Mouse (Mus musculus): ENCODE measurements around the gene Zmiz1.

Gene Zmiz1

DNA sequence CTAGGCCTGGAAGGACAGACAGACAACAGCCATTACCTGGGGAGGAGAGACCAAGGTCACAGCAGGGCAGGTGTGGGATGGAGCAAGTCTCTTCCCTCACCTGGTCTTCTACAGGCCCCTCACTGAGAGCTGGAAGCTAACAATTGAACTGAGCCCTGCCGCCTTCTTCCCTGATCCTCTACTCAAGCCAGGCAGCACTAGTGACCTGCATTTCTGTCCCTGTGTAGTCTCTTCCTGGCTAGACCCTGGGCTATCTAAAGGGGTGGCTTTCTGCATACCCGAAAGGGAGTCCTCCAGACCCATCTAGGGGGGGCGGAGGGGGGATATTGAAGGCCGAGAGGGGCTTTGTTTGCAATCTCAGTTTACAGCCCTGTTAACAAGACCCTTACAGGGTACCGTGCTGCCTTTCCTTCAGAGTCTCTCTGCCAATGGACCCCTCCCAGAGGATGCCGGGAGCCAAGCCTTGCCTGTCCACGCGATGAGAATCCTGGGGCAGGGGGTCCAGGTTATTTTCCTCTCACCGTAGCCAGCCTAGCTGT, 152.2 kb downstream of the Zmiz1 start:
- in situ Hi-C loops (cut with MboI), result no loop called here

DNA sequence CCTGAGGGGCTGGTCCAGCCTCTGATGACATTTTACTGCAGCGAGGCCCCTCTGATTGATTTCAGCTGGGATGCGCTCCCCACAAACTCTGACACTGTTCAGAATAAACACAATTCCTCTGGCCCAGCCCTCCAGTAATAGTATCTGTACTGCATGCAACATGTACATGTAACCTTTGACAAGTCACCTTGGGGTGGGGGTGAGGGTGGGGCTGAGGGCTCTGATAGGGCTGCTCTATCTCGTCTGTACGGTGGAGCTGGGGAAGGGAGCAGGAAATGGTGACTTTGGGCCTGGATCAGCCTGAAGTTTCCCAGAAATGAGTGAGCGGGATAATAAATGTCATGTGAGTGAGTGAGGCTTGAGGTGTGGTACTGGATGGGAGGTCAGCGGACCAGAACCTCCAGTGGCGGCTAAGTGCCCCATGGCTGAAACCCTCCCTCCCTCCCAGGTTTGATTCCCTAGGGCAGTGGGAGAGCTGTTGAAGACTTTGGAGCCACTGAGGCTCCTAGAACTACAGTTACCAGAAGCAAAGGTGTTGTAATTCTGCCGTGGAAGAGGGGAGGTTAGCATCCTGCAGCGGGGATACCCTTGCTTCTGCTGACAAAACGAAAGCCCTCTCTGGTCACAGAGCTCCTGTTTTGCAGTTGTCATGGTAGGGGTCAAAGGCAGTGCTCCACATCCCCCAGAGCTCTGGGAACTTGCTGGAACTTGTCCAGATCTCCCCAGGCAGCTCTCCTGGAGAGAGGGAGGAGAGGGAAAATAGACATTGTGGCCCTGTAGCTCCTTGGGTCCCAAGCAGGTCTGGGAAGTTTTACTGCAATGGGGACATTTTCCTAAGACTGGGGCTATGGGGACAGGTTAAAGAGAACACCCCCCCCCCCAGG, 153.1 kb downstream of the Zmiz1 start:
- in situ Hi-C loops (cut with MboI), result no loop called here

DNA sequence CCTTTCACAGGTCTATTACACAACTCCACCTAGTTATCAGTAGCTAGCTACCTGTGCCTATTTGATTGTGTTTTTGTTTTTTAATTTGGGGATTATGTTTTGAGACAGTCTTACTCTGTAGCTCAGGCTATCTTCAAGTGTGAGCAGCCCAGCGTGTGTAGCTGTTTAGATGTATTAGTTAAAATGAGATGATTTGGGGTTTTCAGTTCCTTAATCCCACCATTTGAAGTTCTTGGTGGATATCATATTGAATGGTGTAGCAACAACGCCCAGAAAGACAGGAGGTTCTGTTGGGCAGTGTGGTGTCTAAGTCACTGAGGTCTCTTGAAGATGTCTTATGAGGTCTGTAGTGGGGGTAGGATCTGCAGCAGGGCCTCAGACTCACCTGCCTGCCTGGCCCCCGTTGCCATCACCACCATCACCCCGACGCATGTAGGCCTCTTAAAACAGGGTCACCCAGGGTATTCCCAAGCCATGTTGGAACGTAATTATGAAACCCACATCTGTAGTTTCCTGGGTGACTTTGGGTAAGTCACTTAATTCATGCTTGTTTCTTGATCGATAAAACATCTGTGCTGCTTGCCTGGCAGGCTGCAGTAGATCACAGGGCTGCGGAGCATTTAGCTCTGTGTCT, 155.1 kb downstream of the Zmiz1 start:
- in situ Hi-C loops (cut with MboI), result no loop called here

DNA sequence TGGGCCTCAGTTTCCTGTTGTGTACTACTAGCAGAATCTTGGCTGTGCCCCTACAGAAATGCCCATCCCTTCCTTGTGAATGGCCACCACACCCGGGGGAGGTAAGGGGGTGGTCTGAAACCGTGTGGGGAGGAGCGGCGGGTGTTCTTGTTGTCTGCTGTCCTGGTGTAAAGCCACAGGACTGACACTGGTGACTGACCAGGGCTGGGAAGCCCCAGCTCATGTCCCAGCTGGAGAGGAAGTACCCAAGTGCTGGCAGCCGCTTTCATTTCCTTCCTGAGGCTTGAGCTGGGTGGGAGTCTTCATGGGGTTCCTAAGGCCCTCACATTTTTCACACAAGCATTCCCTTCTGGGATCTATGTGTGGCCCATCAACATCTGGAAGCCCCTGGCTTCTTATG, 155.7 kb downstream of the Zmiz1 start:
- in situ Hi-C loops (cut with MboI), result no loop called here

DNA sequence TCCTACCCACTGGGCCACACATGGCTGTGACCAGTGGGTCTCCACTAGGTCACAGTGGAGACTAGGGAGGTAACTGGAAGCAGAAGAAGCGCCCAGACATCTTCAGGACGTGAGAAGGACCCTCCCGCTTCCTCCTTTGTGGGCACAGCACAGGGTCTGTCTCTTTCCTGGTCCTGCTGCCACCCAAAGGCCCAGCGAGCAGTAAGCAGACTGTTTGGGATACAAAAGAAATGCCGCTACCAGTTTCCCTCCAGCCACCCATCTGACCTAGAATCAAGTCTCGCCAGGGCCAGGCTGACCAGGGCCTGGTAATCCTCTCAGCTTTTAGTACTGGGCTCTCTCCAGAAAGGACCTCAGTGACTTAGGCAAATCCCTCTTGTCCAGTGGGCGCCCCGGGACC, 156.6 kb downstream of the Zmiz1 start:
- in situ Hi-C loops (cut with MboI), result no loop called here

DNA sequence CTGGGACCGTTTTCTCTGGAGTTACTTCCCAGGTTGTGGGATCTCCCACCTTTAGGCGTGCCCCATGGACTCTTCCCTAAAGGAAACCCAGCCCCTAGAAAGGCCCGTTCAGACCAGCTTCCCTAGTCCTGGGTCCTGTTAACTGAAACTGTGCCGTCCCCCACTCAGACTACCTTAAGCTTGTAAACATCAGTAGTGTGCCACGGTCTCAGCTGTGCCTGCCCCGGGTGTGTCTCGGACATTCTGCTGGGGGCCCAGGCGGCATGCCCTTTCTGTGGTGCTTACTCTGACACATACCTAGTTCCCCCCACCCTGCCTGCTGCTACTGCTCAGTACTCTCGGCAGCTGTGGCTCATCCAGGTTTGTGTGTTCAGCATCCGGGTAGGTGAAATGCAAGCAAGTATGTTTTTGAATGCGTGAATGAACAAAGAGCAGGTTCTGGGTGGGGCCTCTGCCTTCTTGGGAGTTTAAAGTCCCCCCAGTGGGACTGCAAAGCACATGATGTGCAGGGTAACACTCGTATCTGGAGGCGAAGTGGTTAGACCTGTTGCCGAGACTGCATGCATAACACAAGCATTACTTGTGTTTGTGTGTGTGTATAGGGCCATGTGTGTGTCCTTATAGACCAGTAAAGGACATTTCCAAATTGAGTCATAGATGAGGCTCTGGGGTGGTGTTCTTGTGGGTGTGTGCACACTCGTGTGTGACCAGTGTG, 157.2 kb downstream of the Zmiz1 start:
- in situ Hi-C loops (cut with MboI), result no loop called here

DNA sequence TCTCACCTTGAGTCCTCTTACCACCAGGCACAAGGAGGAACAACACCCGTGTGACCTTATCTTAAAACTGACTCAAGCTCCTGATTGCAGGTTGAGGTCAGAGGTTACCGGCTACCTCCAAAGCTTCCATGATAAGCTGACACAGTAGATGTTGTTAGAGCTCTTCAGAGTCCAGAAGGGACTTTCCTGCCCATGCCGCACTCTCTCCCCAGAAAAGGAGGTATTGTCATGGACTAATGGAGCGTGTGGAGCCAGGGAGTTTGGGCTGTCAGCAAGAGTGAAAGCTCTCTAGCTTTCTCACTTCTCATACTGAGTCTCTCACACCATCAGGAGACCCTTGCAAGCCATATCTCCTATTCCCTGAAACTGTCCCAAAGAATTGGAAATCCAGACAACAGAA, 158.3 kb downstream of the Zmiz1 start:
- in situ Hi-C loops (cut with MboI), result no loop called here

DNA sequence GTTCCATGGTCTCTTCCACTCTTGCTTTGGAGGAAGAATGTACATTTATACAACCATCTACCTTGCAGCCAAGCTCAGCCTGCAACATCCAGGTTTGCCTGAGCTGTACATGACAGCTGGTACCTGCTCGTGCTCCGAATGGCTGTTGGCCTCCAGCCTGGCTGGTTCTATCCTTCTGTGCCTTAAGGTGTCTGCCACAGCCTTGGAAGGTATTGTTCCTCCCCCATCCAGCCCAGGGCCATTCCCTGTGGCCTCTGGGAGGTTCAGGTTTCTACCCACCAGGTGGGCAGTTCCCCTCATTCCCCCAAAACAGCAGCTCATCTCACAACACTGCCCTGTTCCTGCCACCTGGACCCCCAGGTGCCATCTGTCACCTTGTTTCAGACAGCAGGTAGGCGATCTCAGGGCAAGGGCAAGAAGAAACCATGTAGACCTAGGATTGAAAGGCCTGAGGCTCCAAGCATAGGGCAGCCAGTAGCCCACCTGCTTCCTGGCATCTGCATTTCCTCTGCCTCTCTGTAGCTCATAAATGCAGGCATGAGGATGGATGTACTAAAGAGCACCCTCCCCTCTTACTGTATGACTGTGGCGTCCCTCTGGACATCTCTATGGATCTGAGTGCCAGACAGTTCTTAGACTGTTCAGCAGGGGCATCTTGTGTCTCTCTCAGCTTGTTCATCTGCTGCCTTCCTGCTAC, 160.2 kb downstream of the Zmiz1 start:
- in situ Hi-C loops (cut with MboI), result no loop called here

DNA sequence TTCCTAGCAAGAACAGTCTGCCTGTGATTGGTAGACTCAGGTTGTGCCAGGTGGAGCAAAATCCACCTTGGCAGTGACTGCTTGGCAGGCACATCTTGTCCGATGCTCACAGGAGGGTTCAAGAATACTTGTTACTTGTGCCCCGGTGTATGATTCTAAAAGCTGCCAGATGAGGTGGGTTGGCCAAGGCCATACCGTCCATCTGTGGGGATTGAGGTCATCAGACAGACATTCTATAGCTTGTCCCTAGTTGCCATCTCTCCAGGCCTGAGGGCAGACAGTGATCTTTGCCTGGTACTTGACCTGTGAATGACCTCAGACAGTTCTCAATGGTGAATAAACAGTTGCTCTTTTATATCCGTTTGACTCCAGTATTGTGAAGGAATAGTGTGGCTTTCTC, 161.8 kb downstream of the Zmiz1 start:
- in situ Hi-C loops (cut with MboI), result no loop called here

DNA sequence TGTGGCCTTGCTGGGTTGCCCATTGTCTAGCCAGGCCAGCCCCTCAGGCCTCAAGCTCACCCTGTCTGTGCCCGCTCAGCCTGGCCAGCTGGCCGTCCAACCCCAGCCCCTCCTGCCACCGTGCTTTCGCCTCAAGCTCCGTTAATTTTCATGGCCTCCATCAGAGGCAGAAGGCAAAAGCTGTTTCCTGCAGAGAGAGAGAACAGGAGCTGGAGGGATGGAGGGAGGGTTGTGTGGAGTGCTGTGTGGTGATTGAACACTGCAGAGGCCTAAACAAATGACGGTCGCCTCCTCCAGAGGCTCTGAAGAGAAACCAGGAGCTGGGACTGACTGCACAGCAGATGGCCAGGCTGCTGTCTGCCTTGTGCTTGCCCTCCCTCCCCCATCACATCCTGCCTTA, 164.7 kb downstream of the Zmiz1 start:
- in situ Hi-C loops (cut with MboI), result no loop called here

DNA sequence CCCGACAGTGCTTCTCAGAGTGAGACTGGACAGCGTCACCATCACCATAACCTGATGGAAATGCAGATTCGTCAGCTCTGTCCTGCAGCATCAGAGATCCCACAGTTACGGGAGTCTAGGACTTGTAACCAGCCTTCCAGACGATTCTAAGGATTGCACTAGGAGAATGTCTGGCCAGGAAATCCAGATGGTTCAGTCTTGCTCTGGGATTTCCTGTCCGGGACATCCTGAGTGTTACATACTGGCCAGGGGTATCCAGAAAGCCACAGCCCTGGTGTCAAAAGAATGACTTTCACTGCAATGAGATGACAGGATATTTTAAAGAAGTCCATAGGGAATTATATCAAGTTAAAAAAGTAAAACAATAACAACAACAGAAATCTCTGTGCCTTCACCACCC, 165.7 kb downstream of the Zmiz1 start:
- in situ Hi-C loops (cut with MboI), result no loop called here

DNA sequence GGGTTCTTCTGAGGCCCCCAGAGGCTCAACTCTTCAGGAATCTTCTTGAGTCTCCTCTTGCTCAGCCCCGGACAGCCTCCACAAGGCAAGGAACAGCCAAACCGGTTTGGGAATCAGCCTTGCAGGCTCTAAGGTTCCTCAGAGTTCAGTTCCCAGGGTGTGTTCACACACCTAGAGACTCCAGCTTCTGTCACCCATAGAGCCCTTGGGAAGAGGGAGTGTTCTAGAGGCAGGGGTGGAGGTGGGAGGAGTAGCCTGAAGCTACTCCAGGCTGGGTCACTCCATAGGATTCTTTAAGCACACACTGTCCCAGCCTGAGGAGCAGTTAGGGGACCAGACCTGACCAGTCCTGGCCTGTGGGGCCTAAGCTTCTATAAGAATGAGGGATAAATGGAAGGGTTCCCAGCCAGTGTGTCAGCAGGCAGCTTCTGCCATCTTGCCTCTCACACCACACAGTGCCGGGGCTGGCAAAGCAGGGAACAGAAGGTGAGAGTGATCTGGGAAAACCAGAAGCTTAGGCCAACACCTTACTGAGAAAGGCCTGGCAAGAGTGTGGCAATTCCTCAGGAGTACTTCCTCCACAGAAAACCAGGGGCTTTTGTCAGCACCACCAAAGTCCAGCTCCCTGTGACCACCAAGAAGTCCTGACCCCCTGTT, 168.7 kb downstream of the Zmiz1 start:
- in situ Hi-C loops (cut with MboI), result no loop called here

DNA sequence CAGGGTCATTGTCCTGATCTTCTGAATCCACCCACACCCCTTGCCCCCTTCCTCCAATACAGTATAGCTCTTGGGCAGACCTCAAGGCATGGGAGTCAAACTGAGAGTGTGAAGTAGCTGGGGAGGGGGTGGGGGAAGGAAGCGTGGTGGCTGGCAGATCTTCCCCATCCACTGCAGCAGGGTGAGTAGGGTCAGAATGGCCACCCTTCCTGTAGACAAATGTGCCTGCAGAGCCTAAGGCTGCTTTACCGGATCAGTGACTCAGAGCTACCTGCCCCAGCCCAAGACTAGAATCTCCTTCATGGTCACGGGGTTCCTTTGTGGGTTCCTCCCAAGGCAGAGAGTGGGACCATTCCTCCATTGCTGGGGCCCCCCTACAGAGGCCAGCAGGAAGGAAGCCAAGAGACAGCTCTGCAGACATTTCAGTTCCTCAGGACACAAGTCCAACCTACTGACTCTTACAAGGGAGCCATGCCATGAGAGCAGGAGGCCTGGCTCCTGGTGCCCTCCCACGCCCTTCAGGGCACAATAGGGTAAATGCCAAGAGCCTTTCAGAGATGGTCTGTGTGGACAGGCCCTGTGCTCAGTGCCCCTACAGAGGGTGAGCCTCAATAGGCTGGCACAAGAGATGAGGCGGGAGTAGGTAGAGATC, 169.6 kb downstream of the Zmiz1 start:
- in situ Hi-C loops (cut with MboI), result no loop called here

DNA sequence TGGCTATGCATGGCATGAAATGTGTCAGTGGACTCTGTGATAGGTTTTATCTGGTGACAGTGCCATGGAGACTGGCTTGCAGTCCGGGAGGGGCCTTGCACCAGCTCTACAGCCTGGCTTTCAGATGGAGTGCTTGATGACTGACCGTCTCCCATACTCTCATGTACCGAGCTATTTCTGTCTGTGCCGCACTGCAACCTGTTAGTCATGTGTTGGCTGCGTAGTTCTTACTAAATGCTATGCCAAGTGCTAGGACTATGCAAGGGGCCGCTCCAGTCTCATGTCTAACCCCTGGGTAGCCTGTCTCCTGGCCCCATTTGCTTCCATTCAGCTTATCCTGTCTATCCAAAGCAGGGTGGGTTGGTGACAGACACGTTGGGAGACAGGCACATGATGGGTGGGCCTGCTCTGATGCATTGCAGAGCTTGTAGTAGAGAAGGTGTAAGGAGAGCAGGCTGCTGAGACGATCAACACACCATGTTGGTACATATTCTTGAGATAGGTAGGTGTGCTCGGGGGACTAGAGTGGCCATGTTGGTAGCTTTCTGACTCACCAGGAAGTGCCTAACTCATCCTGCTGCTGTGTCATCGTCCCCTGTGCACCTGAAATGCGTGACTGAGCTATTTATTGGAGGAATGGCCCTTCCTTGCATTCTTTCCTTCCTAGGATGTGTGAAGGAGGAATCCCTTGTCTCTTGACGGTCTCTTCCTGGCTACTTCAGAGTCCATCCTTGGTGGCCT, 171.1 kb downstream of the Zmiz1 start:
- in situ Hi-C loops (cut with MboI), result no loop called here

DNA sequence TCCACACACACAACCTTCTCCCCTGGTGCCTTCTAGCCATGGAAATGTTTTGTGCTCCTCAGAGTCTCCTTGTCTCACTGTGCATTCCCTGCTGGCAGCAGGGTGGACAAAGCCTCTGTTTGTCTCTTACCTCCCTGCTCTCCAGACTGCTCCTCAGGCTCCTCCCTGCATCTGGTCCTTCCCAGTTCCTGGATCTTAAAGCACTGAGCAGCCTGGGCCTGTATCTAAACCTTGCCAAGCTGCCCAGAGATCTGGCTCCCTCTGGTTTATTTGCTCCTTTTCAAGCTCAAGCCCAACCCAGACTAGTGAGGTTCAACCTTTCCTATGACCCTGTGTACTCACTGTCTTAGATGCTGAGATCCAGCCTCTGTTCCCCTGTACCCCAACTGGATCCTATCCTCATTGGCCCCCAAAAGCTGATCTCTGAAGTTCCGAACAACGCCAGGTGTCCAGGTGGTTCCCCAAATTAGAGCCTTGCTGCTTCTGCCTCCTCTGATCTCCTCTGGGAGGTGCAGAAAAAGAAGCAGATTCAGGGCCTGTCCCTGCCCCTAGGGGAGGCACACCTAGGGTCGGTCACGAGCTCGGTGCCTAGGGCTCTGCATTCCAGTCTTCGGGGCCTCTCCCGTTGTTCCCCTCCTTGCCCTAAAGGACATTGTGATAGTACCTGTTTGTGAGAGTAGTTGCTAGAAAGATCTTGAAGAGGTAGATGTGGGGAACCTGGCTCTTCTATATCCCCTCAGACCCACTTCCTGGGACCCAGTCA, 171.8 kb downstream of the Zmiz1 start:
- in situ Hi-C loops (cut with MboI), result no loop called here

DNA sequence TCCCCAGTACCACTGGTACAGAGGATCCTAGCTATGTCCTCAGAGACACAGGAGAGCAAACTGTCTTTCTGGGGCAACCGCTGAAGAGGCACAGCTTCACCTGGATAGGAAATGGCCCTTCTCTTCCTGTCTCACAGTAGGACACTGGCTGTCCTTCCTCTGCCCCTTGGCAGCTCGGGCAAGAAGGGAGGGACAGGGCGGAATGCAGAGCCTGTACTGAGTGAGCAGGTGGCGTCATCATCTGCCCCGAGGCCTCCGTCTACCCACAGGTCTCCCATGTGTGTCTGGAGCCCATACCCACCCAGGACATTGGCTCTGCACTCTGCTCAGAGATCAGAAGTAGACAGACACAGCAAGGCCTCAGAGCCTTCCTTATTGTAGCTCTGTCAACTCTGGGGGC, 172.5 kb downstream of the Zmiz1 start:
- in situ Hi-C loops (cut with MboI), result no loop called here

DNA sequence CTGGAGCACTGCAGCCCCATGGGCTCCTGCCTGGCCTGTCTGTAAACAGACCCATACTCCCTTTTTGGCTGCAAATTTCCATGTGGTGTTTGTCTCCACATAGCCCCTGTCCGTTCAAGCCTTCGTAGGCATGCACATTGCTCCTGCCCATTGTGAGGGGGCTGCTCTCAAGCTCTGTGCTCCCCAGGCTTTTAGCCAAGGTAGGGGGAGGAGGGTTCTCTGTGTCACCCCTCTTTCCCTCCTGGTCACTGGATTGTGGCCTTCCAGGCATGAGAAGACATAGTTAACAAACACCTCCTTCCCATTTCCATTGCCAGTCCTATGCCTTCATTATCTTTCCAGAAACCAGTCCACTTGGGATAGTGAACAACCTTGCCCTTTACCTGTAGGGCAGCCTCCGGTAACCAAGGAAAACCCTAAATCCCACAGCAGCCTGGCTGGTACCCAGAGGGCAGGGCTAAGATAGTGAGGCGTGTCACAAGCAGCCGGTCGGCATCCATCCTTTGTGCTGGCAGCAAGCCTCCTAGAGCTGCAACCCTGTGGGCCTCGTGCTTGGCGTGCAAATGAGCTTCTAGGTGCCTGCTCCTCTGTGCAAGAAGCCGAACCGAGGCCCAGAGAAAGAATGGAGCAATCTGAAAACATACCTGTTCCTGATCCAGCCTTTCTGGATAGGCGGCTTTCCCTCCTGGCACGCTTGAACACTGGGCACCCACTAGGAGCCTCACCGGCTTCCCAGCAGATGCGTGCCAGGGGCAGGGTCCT, 174.7 kb downstream of the Zmiz1 start:
- in situ Hi-C loops (cut with MboI), result no loop called here

DNA sequence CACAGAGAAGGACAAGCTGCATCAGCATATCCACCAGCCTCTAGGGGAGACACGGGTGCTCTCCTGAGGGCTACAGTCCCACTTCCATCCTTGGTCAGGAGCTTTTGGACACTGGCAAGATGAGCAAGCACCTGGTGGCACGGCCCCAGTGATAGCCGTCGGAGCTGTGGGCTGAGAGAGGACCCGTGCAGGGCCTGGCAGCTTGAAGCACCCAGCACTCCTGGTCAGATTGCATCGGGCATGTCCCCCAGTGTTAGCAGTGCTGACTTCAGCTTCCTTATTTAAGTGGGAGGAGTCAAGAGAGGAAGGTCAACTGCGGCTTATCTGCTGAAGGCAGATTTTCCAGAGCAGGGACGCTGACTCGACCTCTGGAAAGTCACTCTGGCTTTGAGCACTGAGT, 175.3 kb downstream of the Zmiz1 start:
- in situ Hi-C loops (cut with MboI), result no loop called here

DNA sequence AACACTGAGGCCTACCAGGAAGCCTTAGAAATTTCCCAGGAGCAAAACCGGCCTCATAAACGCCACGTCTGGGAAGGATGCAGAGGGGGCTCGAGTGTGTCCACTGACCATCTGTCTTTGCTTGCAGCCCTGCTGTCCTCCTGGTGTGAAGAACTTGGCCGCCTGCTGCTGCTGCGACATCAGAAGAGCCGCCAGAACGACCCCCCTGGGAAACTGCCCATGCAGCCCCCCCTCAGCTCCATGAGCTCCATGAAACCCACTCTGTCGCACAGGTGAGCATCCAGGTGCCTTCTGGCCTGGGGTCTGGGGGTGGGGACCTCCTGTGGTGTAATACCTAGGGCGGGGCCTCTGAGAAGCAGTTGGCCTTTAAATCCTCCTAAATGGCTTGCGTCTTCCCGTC, 176.8 kb downstream of the Zmiz1 start:
- in situ Hi-C loops (cut with MboI), result no loop called here

Data from mature B cell (primary cell).